Mouse (Mus musculus) CH12.LX (cell line): Measurements from ENCODE around the gene Nle1.

ENCODE experiments used
- CHD2 ChIP-seq: IDR thresholded peaks from 2 replicates; pipeline ENCODE4 v1.6.1; 2011; ENCODE audit warnings: low read length, improper control_type of control experiment
- CTCF ChIP-seq, 2 experiments: IDR thresholded peaks in 1 of 2; conservative IDR thresholded peaks in 1 of 2; 2 replicates each; pipeline ENCODE4 v1.5.1; 2011 to 2012; ENCODE audit warnings: low read depth in 2 of 2, low read length in 2 of 2, improper control_type of control experiment in 1 of 2, inconsistent platforms in 1 of 2, mild to moderate bottlenecking in 1 of 2, moderate library complexity in 1 of 2
- ELF1 ChIP-seq: IDR thresholded peaks from 2 replicates; pipeline ENCODE4 v1.6.1; 2014; ENCODE audit warnings: low read depth, mild to moderate bottlenecking, inconsistent platforms, low read length, improper control_type of control experiment
- EP300 ChIP-seq: IDR thresholded peaks from 2 replicates; pipeline ENCODE4 v1.6.1; 2011; ENCODE audit warnings: low read length, improper control_type of control experiment
- HCFC1 ChIP-seq: IDR thresholded peaks from 2 replicates; pipeline ENCODE4 v1.6.1; 2012; ENCODE audit warnings: low read depth, mild to moderate bottlenecking, inconsistent platforms, low read length, improper control_type of control experiment
- MAFK ChIP-seq: IDR thresholded peaks from 2 replicates; pipeline ENCODE4 v1.6.1; 2011; ENCODE audit warnings: low read length, improper control_type of control experiment; ENCODE audit not compliant: insufficient replicate concordance
- MAX ChIP-seq: IDR thresholded peaks from 2 replicates; pipeline ENCODE4 v1.6.1; 2011; ENCODE audit warnings: low read length, improper control_type of control experiment
- MEF2A ChIP-seq: IDR thresholded peaks from 2 replicates; pipeline ENCODE4 v1.6.1; 2014; ENCODE audit warnings: low read depth, mild to moderate bottlenecking, inconsistent platforms, low read length, improper control_type of control experiment, borderline replicate concordance
- MYC ChIP-seq: IDR thresholded peaks from 2 replicates; pipeline ENCODE4 v1.6.1; 2011; ENCODE audit warnings: low read depth, mild to moderate bottlenecking, improper control_type of control experiment, low read length
- NELFE ChIP-seq: IDR thresholded peaks from 2 replicates; pipeline ENCODE4 v1.6.1; 2011; ENCODE audit warnings: low read depth, low read length, improper control_type of control experiment
- NRF1 ChIP-seq: IDR thresholded peaks from 2 replicates; pipeline ENCODE4 v1.6.1; 2014; ENCODE audit warnings: low read depth, mild to moderate bottlenecking, inconsistent platforms, low read length, improper control_type of control experiment, moderate library complexity
- POLR2A ChIP-seq: IDR thresholded peaks from 2 replicates; pipeline ENCODE4 v1.6.1; 2011; ENCODE audit warnings: low read depth, mild to moderate bottlenecking, improper control_type of control experiment, low read length
- POLR2AphosphoS2 ChIP-seq: IDR thresholded peaks from 2 replicates; pipeline ENCODE4 v1.6.1; 2011; ENCODE audit warnings: low read depth, low read length, improper control_type of control experiment
- RCOR1 ChIP-seq: conservative IDR thresholded peaks from 2 replicates; pipeline ENCODE4 v1.6.1; 2012; ENCODE audit warnings: low read depth, mild to moderate bottlenecking, inconsistent platforms, low read length, improper control_type of control experiment

- TF ChIP-seq MYC (no peak), EP300 (no peak), NELFE (no peak), NRF1 (no peak), CTCF (conservative IDR thresholded peaks at IDR 0.05 in 1 of 2, IDR thresholded peaks at IDR 0.05 in 1 of 2; ENCODE audit: low read depth in 2 of 2, low read length in 2 of 2) (no peak), POLR2A (no peak), HCFC1 (no peak), MEF2A (no peak), CHD2 (no peak), ELF1 (no peak), RCOR1 (no peak), MAFK (no peak), MAX (no peak), POLR2AphosphoS2 (no peak)
These were observed 40.8 kb upstream of the Nle1 start for GRCm38 (mm10) chr11:82949036-82949435.
